Mouse (Mus musculus) small intestine, adult 2 months (tissue): ENCODE data around the gene 1700037H04Rik. TPM values are rescaled to one million over a fixed set of nuclear protein-coding genes. Genes with fewer than 3 reads are reported as not detected.

Experiments
- H3K27ac ChIP-seq: fragments of 200-500 bp; 2 replicates; pipeline ENCODE4 v1.5.1; 2012; ENCODE audit warnings: low read depth, low read length, control low read depth, inconsistent platforms; ENCODE audit not compliant: insufficient read depth
- H3K27me3 ChIP-seq: fragments of 200-500 bp; 2 replicates; pipeline ENCODE4 v1.6.1; 2012; ENCODE audit warnings: mild to moderate bottlenecking, moderate library complexity, low read length, inconsistent platforms; ENCODE audit not compliant: control insufficient read depth, insufficient read depth
- H3K36me3 ChIP-seq: fragments of 200-500 bp; 2 replicates; pipeline ENCODE4 v1.6.1; 2012; ENCODE audit warnings: mild to moderate bottlenecking, low read length, control low read depth, inconsistent platforms; ENCODE audit not compliant: control insufficient read depth, insufficient read depth
- H3K4me1 ChIP-seq: fragments of 200-500 bp; 2 replicates; pipeline ENCODE4 v1.6.1; 2012; ENCODE audit warnings: low read length, inconsistent platforms, mixed read lengths; ENCODE audit not compliant: control insufficient read depth, insufficient read depth, insufficient read length
- H3K4me3 ChIP-seq: fragments of 200-500 bp; 2 replicates; pipeline ENCODE4 v1.5.1; 2012; ENCODE audit warnings: low read depth, mild to moderate bottlenecking, control low read depth, inconsistent platforms, low read length, moderate library complexity
- CTCF ChIP-seq: fragments of 200-500 bp; IDR thresholded peaks from 2 replicates; pipeline ENCODE4 v1.5.1; 2012; ENCODE audit warnings: low read depth, mild to moderate bottlenecking, control low read depth, inconsistent platforms, low read length, moderate library complexity, mixed read lengths; ENCODE audit not compliant: insufficient replicate concordance, insufficient read length; ENCODE audit errors: extremely low read depth
- POLR2A ChIP-seq: fragments of 200-500 bp; IDR thresholded peaks from 2 replicates; pipeline ENCODE4 v1.6.1; 2012; ENCODE audit warnings: low read depth, mild to moderate bottlenecking, control low read depth, inconsistent platforms, low read length, moderate library complexity
- WGBS: fragments of 180-500 bp; shearing (Covaris S2); methylation state at CpG from one replicate; pipeline ENCODE4 v1.1.7; 2018; 5-methylcytosine and 5-hydroxymethylcytosine counted together
- polyA plus RNA-seq: library from polyadenylated mRNA; depleted of rRNA; stranded (reverse); fragments of >200 nt; gene quantifications from 2 replicates; pipeline ENCODE4 v1.2.3, GENCODE M21; 2012

Gene 1700037H04Rik
- polyA plus RNA-seq, 1 experiment = 57.2 TPM

DNA sequence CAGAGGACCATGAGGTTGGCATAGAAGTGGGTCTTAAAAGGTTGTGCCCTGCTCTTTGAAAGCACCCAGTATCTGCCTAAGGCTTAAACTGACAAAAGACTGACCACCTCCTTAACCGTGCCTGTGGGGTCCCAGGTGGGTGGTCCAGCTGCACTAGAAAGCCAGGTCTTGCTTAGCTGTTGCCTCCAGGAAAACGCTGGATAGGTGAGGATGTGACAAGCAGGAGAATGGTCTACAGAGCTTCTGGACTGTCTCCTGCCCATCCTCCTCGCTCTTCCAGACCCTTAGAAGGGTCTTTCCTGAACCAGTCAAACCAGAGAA lies 27.7 kb upstream of the 1700037H04Rik start:
- peak overlapping the region; percentile 94 for H3K4me3 ChIP-seq
- H3K27ac ChIP-seq = no peak overlapping the region
- WGBS = 45% methylated on average over 3 of the region's 3 CpGs
- H3K36me3 ChIP-seq = peaks cover 8% of the 10 kb centered on the region
- H3K4me1 ChIP-seq = peaks cover 14% of the 10 kb centered on the region; the same call in 1 of the 2 replicates
- TF ChIP-seq CTCF (no peak), POLR2A (no peak)
- H3K27me3 ChIP-seq = no peaks in the 10 kb centered on the region

DNA sequence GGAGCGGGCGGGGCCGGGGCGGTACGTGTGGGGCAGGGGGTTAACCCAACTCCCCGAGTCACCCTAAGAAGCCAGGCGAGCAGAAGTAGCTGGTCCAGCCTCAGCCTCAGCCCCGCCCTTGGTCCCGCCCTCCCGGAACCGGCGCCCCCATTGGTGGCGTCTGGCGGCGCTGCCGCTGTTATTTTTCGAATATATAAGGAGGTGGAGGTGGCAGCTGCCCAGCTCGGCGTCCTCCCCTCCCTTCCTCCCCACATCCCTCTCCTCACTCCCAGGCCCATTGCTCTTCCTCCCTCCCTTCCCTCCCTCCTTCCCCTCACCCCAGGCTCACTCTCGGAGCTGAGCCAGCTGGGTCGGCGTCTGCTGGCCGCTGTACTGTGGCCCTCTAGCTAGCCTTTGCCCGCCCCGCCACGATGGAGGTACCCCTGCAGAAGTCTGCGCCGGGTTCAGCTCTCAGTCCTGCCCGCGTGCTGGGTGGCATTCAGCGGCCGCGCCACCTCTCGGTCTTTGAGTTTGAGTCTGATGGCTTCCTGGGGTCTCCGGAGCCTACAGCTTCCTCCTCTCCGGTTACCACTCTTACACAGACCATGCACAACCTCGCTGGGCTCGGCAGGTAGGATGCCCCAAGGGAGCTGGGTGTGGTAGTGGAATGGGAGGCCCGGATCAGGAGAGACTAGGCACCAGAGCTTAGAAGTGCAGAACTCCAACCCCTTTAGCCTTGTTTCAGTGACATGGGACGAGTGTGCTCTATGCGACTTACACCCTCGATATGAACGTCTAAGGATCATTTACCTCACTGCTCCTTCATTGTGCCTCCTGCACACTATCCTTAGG lies 27.1 kb upstream of the 1700037H04Rik start, which contains the start of the genes Cdc25b and Spef1:
TSS of gene Cdc25b (plus strand) at position 179 of the 831 bp plus-strand sequence.
TSS of gene Spef1 (minus strand) at position 512 of the 831 bp plus-strand sequence.
- WGBS = under 1% methylated on average over 43 of the region's 43 CpGs

DNA sequence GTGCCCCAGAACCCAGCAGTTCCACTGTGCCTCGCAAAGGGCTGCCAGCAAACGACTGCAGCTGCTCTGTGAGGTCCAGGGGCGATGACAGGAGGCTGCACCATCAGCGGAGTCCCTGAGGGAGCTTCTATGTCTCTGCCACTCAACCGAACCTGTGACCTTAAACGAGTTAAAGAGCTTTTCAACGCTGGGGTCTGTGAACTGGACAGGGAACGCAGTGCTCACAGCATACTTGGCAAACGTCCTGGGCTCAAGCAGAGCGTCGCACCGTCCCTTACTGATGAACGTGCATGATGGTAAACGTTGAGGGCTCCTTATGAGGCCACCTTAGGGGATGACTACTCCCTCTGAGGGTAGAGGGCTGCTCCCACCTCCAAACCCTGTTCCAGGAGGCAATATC lies 26.5 kb upstream of the 1700037H04Rik start:
- TF ChIP-seq POLR2A (no peak), CTCF (no peak)
- H3K27me3 ChIP-seq = no peaks in the 10 kb centered on the region
- 3% methylated on average over 14 of the region's 14 CpGs for WGBS
- H3K27ac ChIP-seq = peak overlapping the region; percentile 22; the same call in 1 of the 2 replicates
- H3K36me3 ChIP-seq = 0 out of 2 replicates have a peak, but pooled peaks cover under 1% of the 10 kb centered on the region
- peak overlapping the region; percentile 94 for H3K4me3 ChIP-seq
- H3K4me1 ChIP-seq = peaks cover 14% of the 10 kb centered on the region; the same call in 1 of the 2 replicates

More for the DNA sequence above, 27.1 kb upstream of the 1700037H04Rik start, which contains the start of the genes Cdc25b and Spef1:
- H3K4me3 ChIP-seq = peak within 1 kb of the TSS; percentile 94
- peaks cover 14% of the 10 kb centered on the region; the same call in 1 of the 2 replicates for H3K4me1 ChIP-seq
- no peaks in the 10 kb centered on the region for H3K27me3 ChIP-seq
- peak; percentile 24; the same call in 1 of the 2 replicates for TF ChIP-seq CTCF
- 0 out of 2 replicates have a peak, but pooled peaks have one; percentile 37 for TF ChIP-seq POLR2A
- peak within 1 kb of the TSS; percentile 50 for H3K27ac ChIP-seq
- peaks cover 5% of the 10 kb centered on the region; the same call in 1 of the 2 replicates for H3K36me3 ChIP-seq

GRCm38 (mm10) chr2:131179990-131180587 lies 20.2 kb upstream of the 1700037H04Rik start, which contains the start of gene Cenpb:
Cenpb (minus strand) TSS chr2:131180067.
- Histone ChIP-seq H3K4me3 (peak within 1 kb of the TSS; percentile 92), H3K36me3 (peaks cover 3% of the 10 kb centered on the region; the same call in 1 of the 2 replicates), H3K4me1 (peaks cover 21% of the 10 kb centered on the region), H3K27me3 (no peaks in the 10 kb centered on the region), H3K27ac (peak within 1 kb of the TSS; percentile 85)
- no peak for TF ChIP-seq POLR2A
- peak; percentile 52 for TF ChIP-seq CTCF
- 4% methylated on average over 52 of the region's 57 CpGs for WGBS

DNA sequence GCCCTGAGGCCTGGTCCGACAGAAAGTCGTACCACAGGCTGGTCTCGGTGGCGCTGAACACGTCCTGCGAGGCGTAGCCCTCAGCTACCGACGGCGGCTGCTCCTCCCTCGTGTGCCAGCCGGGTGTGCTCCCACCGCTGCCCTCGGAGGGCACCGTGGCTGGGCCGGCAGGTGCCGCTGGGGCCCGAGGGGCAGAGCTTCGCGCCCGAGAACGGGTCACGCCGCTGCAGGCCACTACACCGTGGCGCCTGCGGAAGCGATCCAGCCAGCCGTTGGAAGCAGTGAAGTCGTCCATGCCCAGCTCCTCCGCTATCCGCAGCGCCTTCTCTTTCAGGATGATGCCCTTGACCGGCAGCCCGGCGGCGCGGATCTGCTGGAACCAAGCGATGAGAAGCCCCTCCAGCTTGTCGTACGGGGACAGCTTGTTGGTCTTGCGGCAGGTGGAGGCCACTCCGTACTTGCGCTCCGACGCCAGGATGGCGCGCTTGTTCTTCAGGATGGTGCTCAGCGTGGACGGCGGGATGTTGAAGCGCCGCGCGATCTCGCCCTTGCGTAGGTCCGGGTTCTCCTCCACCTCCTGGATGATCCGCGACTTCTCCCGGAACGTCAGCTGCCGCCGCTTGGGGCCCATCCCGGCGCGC lies 19.5 kb upstream of the 1700037H04Rik start:
- H3K27me3 ChIP-seq = no peaks in the 10 kb centered on the region
- peak overlapping the region; percentile 85 for H3K27ac ChIP-seq
- H3K4me3 ChIP-seq = peak overlapping the region; percentile 92
- TF ChIP-seq CTCF (no peak), POLR2A (peak; percentile 40; the same call in 1 of the 2 replicates)
- peaks cover 3% of the 10 kb centered on the region; the same call in 1 of the 2 replicates for H3K36me3 ChIP-seq
- WGBS = under 1% methylated on average over 67 of the region's 67 CpGs
- peaks cover 26% of the 10 kb centered on the region for H3K4me1 ChIP-seq

GRCm38 (mm10) chr2:131178828-131179245 lies 19.0 kb upstream of the 1700037H04Rik start:
- H3K27me3 ChIP-seq = no peaks in the 10 kb centered on the region
- peak overlapping the region; percentile 92 for H3K4me3 ChIP-seq
- WGBS = 9% methylated on average over 26 of the region's 26 CpGs
- peaks cover 27% of the 10 kb centered on the region for H3K4me1 ChIP-seq
- H3K27ac ChIP-seq = peak overlapping the region; percentile 85
- H3K36me3 ChIP-seq = peaks cover 3% of the 10 kb centered on the region; the same call in 1 of the 2 replicates
- TF ChIP-seq POLR2A = no peak
- TF ChIP-seq CTCF = no peak
